Mouse (Mus musculus) layer of hippocampus, adult 9-11 months (tissue): ENCODE results near the gene Serpinb6c.
"Not testable (repeated sequence)": the region's sequence is repeated elsewhere in the genome, so short reads cannot be mapped to it uniquely, and the experiment has no call there.

ENCODE experiments used
- DNase-seq: peaks from one replicate; pipeline ENCODE4 v3.0.0; 2022

Serpinb6c gene

GRCm38 (mm10) chr13:33905176-33905954 lies at the start of gene Serpinb6c:
Gene Serpinb6c (minus strand): TSS chr13:33905708.
- DNase-seq = no peak

DNA sequence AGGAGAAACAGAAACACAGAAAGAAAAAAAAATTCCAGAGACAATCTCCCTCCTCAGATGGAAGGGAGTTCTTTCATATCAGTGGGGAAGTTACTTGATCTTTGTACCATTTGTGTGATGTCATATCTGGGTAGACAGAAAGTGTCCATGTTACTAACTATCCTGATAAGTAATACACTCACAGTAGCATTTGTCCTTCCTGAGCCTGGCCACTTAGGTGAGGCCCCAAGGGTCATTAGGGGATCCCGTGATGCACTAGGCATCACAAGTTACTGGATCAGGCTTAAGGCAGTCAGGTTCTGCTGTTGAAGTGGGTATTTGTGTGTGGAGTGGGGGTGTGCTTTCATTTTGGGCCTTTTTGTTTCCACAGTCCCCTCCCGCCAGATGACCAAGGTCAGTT lies 47.4 kb upstream of the Serpinb6c start:
- no peak for DNase-seq

DNA sequence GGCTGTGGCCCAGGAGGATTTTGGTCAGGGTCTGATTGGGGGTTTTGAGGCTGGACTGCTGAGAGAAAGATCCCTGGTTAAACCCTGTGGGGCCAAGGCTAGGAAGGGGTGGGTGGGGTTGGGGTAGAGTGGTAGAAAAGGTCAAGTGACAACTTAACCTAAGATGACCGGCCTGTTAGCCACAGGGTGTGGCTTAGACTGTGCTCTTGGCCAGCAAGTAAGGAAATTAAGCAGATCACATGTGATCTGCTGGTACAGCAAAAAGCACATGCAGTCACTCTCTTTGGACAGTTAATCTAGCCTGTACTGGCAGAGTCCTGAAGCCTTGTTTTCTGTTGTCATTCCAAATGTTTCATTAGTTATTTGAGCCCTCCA lies 46.6 kb upstream of the Serpinb6c start:
- DNase-seq = no peak

GRCm38 (mm10) chr13:33951308-33952074 lies 46.0 kb upstream of the Serpinb6c start:
- no peak for DNase-seq

- DNase-seq = no peak
These were observed 36.8 kb upstream of the Serpinb6c start for GRCm38 (mm10) chr13:33942212-33942779.

DNA sequence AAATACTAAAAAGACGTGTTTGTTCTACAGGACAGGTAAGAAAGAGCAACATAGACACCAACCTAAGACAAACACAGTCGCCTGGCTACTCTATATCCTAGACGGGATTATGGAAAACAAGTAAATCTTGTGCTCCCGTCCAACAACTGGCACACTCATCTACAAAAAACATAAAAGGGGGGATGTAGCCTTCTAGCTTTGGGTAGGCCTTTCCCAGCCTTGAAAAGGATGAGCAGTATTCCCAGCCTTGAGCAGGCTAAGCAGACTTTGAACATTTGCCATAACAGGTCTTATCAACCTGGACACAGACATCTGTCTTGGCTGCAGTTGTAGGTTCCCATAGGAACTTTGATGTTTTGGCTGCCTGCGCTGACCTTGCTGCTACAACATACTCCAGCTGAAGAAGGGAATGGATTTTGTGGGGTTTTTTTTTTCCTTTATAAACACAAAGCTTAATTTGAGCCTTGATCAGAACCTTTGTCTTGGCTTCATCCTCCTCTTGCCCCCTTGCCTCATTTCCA lies 35.8 kb upstream of the Serpinb6c start:
- no peak for DNase-seq

- not testable (repeated sequence) for DNase-seq
These were observed 32.1 kb upstream of the Serpinb6c start for GRCm38 (mm10) chr13:33937587-33937986.

- DNase-seq = no peak
These were observed 31.6 kb upstream of the Serpinb6c start for GRCm38 (mm10) chr13:33937151-33937550.

DNA sequence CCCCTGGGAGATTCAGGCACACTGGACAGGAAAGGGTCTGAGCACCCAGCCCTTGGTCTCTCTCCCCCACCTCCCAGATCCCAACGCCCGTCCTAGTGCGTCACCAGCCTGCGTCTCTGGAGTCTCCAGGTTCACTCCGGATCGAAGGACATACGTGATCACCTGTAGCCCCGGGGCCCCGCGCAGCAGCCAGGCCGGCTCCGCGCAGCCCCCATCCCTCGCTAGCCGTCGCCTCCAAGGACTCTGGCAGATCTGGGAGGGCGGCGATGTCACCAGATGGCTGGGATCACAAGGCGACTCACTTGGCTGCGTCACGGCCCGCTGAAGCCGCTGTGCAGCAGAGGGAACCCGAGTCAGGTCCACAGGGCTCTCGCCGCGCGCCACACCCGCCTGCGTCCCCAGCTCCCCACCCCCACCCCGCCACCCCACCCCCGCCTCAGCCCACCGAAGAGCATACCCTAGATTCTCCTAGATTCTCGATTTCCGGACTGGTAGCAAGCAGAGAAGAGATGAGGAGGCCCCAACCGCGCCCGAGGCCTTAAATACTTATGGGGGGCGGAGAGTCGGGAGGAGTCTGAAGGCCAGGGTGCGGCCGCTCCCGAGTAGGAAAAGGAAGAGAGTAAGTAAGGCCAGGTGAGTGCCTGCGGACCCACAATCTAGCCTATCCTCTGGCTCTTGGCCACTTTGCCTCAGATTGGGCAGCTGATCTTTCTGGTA lies 30.1 kb upstream of the Serpinb6c start:
- DNase-seq = peak; percentile 37

DNA sequence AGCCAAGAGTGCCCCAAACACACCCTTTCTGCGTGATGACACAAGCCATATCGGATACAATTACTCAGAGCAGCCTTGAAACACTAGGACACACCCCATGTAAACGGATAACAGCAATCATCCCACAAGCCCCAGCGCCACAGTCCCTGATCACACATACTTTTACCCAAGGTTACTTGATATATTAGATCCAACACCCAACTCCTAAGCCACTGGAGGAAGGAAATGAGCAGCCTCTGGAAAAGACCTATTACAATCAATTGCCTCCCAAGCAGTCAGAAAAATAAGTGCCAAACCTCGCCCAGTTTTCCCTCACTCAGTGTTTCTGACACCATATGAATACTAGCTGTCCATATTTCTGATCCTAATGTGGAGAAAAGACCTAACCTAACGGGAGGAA lies 29.2 kb upstream of the Serpinb6c start:
- DNase-seq = no peak

- DNase-seq = no peak
These were observed 25.4 kb upstream of the Serpinb6c start for GRCm38 (mm10) chr13:33930912-33931311.

GRCm38 (mm10) chr13:33930281-33930680 lies 24.8 kb upstream of the Serpinb6c start:
- DNase-seq = no peak

- DNase-seq = no peak
These were observed 16.2 kb upstream of the Serpinb6c start for GRCm38 (mm10) chr13:33921699-33922098.

DNA sequence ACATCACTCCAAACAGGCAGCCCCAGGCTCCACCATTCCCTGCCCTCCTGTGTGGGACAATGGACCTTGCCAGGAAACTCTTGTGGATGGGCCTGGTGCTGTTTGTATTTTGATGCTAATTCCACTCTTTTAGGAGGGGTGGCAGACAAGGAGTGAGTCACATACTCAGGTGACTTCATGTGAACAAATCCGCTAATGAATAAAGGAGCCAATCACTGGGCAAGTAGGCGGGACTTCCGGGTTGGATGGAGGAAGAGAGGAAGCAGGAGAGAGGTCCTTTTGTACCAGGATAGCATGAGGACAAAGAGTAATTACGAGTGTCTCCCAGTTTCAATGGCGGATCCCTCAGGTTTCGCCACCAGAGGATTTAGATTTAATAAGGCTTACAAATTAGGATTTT lies 15.5 kb upstream of the Serpinb6c start:
- DNase-seq = no peak

GRCm38 (mm10) chr13:33906821-33907220 lies 1.3 kb upstream of the Serpinb6c start:
- no peak for DNase-seq

- DNase-seq = no peak
These were observed 2.2 kb downstream of the Serpinb6c start for GRCm38 (mm10) chr13:33903290-33903689.

DNA sequence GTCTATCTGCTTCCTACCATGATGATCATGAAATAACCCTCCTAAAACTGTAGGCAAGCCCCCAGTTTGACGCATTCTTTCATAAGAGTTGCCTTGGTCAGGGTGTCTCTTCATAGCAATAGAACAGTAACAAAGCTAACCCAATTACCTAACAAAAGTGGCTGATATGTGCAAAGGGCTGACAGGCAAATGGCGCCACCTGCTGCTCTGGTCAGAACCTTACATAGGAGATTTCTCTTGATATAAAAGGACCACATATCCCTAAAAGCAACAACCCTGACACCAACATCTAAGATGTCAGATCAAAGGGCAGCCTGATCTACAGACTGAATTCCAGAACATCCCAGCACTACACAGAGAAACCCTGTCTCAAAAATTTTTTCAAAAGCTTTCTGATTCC lies 11.3 kb downstream of the Serpinb6c start:
- DNase-seq = no peak

GRCm38 (mm10) chr13:33843308-33843707 lies 62.2 kb downstream of the Serpinb6c start, which contains the start of gene Serpinb6e:
Gene Serpinb6e (minus strand): TSS chr13:33843408.
- DNase-seq = no peak

DNA sequence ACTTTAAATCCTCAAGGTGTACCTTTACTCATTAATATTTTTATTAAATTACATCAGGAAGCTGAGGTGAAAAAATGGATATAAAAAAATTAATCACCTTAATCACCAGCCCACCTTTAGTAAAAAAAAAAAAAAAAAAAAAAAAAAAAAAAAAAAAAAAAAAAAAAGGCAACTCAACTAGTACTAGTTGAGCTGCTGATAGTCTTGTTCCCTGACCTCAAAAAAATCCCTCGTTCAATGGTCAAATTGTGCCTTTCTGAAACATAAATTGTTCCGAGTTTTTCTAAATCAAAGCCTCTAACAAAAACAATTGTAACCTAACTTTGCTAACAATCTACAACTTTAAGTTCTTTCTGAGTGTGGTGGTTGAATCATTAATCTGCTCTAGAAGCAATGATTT lies 74.8 kb downstream of the Serpinb6c start:
- no peak for DNase-seq
